In genomic region chr13:14034073-14034348, GRCm38 (mm10) we compare ENCODE assay signal across 1 mouse cellular context.
TF ChIP-seq lines count a peak whose summit lies in the region.

No protein-coding gene starts in this region.

TF ChIP-seq in MEL, 35 proteins besides CTCF, POLR2A, EP300 and RAD21 (continued from another document):
- TF ChIP-seq CHD2 (IDR thresholded peaks at IDR 0.05; ENCODE audit: low read length): no peak
- TF ChIP-seq USF2 (IDR thresholded peaks at IDR 0.05; ENCODE audit: borderline replicate concordance in 1 of 2, insufficient read depth in 1 of 2, low read depth in 1 of 2, low read length in 2 of 2): 0 out of 4 replicates have a peak, but pooled peaks of 1 of the 2 experiments have one; percentile 22
- 0 out of 2 replicates have a peak, but pooled peaks have one; percentile 29 for TF ChIP-seq CHD1 (IDR thresholded peaks at IDR 0.05; ENCODE audit: low read depth, low read length)
- no peak for TF ChIP-seq MYB (IDR thresholded peaks at IDR 0.05; ENCODE audit: low read depth, low read length)
